Mouse (Mus musculus) midbrain, embryonic 10.5 days (tissue): ENCODE data around the gene Il2rb. TPM values are rescaled to one million over a fixed set of nuclear protein-coding genes. Genes with fewer than 3 reads are reported as not detected.

Experiments
- DNase-seq: peaks from one replicate; pipeline ENCODE4 v3.0.0-alpha.2; 2017; ENCODE audit warnings: low spot score
- H3K27ac ChIP-seq: fragments of 300-500 bp; sonication (generic); replicated peaks from 2 replicates; pipeline ENCODE4 v1.5.1; 2016; ENCODE audit warnings: mild to moderate bottlenecking
- H3K27me3 ChIP-seq: fragments of 300-500 bp; sonication (generic); 2 replicates; pipeline ENCODE4 v1.6.1; 2016; ENCODE audit warnings: low read depth, mild to moderate bottlenecking; ENCODE audit not compliant: poor library complexity, severe bottlenecking
- H3K36me3 ChIP-seq: fragments of 300-500 bp; sonication (generic); 2 replicates; pipeline ENCODE4 v1.6.1; 2016; ENCODE audit warnings: mild to moderate bottlenecking, moderate library complexity
- H3K4me1 ChIP-seq: fragments of 300-500 bp; sonication (generic); 2 replicates; pipeline ENCODE4 v1.6.1; 2016
- H3K4me3 ChIP-seq: fragments of 300-500 bp; sonication (generic); 2 replicates; pipeline ENCODE4 v1.5.1; 2016; ENCODE audit warnings: mild to moderate bottlenecking, moderate library complexity
- H3K9me3 ChIP-seq: fragments of 300-500 bp; sonication (generic); replicated peaks from 2 replicates; pipeline ENCODE4 v1.6.1; 2016; ENCODE audit warnings: mild to moderate bottlenecking
- WGBS: fragments of 180-500 bp; shearing (Covaris S2); methylation state at CpG from one replicate; pipeline ENCODE4 v1.1.7; 2016; 5-methylcytosine and 5-hydroxymethylcytosine counted together
- polyA plus RNA-seq: library from polyadenylated mRNA; unstranded; fragments of >200 nt; fragmentation: Nextera tagmentation; extraction: Ambion mirVana; gene quantifications from 2 replicates; pipeline ENCODE4 v1.2.1, GENCODE M21; 2016

The Il2rb gene
- polyA plus RNA-seq, 1 experiment from 2014 or later = not detected

DNA sequence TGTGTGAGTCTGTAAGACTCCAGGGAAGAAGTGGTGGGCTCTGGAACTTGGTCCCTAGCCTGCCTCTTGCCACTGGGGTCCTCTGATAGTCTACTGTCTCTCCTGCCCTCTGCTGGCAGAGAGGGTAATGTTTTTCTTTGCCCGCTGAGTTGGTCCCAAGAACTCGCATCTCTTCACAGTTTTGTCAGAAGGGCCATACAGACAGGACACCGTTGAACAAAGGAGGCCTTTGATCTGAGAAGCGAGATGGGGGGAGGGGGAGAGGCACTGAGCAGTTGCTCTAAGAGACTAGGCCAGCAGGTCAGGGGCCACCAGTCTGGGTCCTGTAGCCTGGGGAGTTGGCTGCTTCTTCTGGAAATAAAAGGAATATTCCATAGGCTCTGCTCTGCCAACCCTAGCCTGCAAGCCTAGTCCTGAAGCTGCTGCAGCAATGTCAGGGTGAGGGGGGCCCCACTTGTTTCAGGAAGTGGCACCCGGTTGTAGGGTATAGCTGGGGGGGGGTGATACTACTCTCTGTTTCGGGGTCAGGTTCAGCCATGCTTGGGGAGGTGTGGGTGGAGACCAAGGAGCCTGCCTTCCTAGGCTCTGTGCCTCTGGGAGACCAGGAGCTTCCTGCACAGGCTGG, 60.1 kb downstream of the Il2rb start:
- DNase-seq = peak; percentile 71
- peaks cover 69% of the 10 kb centered on the region for H3K36me3 ChIP-seq
- 27% methylated on average over 6 of the region's 6 CpGs for WGBS
- peaks cover 86% of the 10 kb centered on the region for H3K4me1 ChIP-seq
- H3K9me3 ChIP-seq = no peaks in the 10 kb centered on the region
- peak overlapping the region; percentile 85 for H3K27ac ChIP-seq
- H3K4me3 ChIP-seq = no peak overlapping the region; the same call in 1 of the 2 replicates
- H3K27me3 ChIP-seq = peaks cover 36% of the 10 kb centered on the region

DNA sequence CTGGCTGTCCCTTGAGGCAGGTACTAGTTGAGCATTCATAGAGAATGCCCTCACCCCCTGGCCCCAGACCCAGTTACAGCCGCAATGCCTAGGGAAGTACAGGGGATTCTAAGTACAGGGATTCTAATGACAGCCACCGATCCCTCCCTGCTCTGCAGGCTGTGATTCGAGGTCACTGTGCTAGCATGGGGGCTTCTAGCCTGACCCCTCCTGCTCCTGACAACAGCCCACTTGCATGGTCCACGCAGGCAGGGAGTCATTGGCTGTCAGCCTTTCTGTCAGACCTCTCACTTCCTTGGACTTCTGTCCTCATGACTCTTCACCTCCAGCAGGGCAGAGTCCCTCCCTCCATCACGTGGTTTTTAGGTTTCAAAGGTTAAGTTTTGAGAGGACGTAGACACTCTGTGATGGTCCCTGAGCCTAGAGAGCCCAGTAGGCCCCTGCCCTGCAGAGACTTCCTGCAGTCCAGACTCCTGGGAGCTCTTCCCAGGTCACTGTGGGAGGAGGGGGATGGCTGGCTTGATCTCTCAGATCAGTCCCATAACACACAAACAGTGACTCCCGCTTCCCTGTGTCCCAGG, 63.4 kb downstream of the Il2rb start:
- H3K4me1 ChIP-seq = peaks cover 78% of the 10 kb centered on the region
- no peak for DNase-seq
- peaks cover 62% of the 10 kb centered on the region for H3K36me3 ChIP-seq
- peaks cover 16% of the 10 kb centered on the region; the same call in 1 of the 2 replicates for H3K27me3 ChIP-seq
- H3K4me3 ChIP-seq = no peak overlapping the region
- no peaks in the 10 kb centered on the region for H3K9me3 ChIP-seq
- WGBS = 85% methylated on average over 7 of the region's 7 CpGs
- H3K27ac ChIP-seq = 0 out of 2 replicates have a peak overlapping the region, but pooled peaks have one; percentile 23

DNA sequence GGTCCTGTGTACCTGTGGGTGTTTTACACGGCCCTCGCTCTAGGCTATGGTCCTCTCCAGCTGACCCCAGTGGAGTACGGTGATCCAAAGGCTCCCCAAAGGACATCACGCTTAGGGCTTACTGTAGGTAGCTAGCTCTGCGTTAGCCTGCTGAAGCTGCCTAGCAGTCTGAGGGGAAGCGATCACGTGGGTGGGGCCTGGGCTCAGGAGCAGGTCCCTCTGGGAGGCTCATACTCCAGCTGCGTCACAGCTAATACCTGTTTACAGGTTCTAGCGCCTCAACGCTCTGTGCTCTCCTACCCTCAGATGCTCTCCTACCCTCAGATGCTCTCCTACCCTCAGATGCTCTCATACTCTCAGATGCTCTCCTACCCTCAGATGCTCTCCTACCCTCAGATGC, 64.2 kb downstream of the Il2rb start:
- Histone ChIP-seq H3K27ac (peak overlapping the region; percentile 93), H3K4me3 (no peak overlapping the region), H3K4me1 (peaks cover 71% of the 10 kb centered on the region), H3K27me3 (peaks cover 8% of the 10 kb centered on the region; the same call in 1 of the 2 replicates), H3K36me3 (peaks cover 57% of the 10 kb centered on the region), H3K9me3 (no peaks in the 10 kb centered on the region)
- DNase-seq = no peak
- 89% methylated on average over 10 of the region's 10 CpGs for WGBS

DNA sequence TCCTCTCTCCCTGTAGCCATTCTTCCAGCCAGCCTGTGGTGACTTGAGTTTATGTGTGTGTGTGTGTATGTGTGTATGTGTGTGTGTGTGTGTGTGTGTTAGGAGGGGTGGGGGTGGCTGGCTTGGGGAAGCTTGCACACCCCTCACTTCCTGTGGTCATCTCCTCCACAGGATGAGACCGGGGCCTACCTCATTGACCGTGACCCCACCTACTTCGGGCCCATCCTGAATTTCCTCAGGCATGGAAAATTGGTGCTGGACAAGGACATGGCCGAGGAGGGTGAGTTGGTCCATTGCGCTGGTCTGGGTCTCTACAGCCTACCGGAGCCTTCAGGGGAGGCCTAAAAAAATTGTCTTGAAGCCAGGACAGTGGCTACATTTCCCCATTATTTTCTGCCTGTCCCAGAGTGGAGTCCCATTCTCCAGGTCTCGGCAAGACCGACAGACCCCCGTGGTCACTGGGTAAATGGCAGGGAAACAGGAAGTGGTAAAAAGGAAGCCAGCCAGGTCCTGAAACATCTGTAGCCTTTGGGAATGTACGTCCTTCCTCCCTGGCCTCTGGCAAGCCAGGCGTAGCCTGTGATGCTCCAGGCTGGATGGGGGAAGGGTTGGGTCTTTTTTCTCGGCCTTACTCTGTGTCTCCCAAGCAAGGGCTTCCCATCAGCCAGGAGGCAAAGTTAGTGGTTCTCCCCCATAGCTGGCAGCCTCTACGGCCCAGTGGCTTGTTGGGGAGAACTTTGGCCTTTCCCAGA, 65.0 kb downstream of the Il2rb start:
- 85% methylated on average over 13 of the region's 13 CpGs for WGBS
- peaks cover 62% of the 10 kb centered on the region for H3K4me1 ChIP-seq
- H3K27ac ChIP-seq = peak overlapping the region; percentile 93
- H3K9me3 ChIP-seq = no peaks in the 10 kb centered on the region
- H3K27me3 ChIP-seq = 0 out of 2 replicates have a peak, but pooled peaks cover under 1% of the 10 kb centered on the region
- no peak for DNase-seq
- peaks cover 48% of the 10 kb centered on the region for H3K36me3 ChIP-seq
- peak overlapping the region; percentile 88; the same call in 1 of the 2 replicates for H3K4me3 ChIP-seq

Other genes with a start within 250 kb of the Il2rb start
- 0.29 and 0.37 TPM in 2 replicates for gene Csf2rb2, start 189.6 kb downstream of the Il2rb start, polyA plus RNA-seq
- 2.7 and 3.5 TPM in 2 replicates for gene Csf2rb, start 169.5 kb downstream of the Il2rb start, polyA plus RNA-seq
- not detected in 2 replicates for gene Tex33, start 99.4 kb downstream of the Il2rb start, polyA plus RNA-seq
- 8.1 and 9.8 TPM in 2 replicates for gene Tst, start 89.4 kb downstream of the Il2rb start, polyA plus RNA-seq
- gene Mpst, start 88.9 kb downstream of the Il2rb start, polyA plus RNA-seq = 0.61 and 1.6 TPM in 2 replicates
- gene Kctd17, start 66.7 kb downstream of the Il2rb start, polyA plus RNA-seq = 64.0 and 68.3 TPM in 2 replicates
- 0.21 and 0.52 TPM in 2 replicates for gene Tmprss6, start 26.6 kb downstream of the Il2rb start, polyA plus RNA-seq
- gene C1qtnf6, start 36.1 kb upstream of the Il2rb start, polyA plus RNA-seq = 10.0 and 11.0 TPM in 2 replicates
- 0.02 TPM in 1 of 2 replicates, not detected in the other for gene Sstr3, start 49.4 kb upstream of the Il2rb start, polyA plus RNA-seq
- gene Rac2, start 77.5 kb upstream of the Il2rb start, polyA plus RNA-seq = 9.1 and 9.5 TPM in 2 replicates
- 5.9 and 6.7 TPM in 2 replicates for gene Cyth4, start 101.8 kb upstream of the Il2rb start, polyA plus RNA-seq
- gene Elfn2, start 223.5 kb upstream of the Il2rb start, polyA plus RNA-seq = 0.23 and 0.26 TPM in 2 replicates